Mouse (Mus musculus): ENCODE measurements around the gene Recql5.
"Not testable (repeated sequence)": the region's sequence is repeated elsewhere in the genome, so short reads cannot be mapped to it uniquely, and the experiment has no call there.

Recql5 gene

DNA sequence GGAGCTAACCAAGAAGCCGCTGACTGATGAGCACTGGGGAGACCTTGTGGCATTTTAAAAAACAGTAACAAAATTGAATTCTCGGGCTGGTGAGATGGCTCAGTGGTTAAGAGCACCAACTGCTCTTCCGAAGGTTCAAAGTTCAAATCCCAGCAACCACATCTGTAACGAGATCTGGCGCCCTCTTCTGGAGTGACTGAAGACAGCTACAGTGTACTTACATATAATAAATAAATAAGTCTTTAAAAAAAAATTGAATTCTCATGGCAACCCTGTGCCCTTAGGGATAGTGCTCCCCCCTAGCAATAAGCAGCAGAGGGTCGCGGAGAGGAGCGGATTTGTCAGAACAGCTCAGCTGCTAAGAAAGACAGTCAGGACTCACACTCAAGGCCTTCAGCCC is 69.4 kb downstream of the Recql5 start:
- no peak for DNase-seq (ENCODE audit: low spot score in 2 of 2)

DNA sequence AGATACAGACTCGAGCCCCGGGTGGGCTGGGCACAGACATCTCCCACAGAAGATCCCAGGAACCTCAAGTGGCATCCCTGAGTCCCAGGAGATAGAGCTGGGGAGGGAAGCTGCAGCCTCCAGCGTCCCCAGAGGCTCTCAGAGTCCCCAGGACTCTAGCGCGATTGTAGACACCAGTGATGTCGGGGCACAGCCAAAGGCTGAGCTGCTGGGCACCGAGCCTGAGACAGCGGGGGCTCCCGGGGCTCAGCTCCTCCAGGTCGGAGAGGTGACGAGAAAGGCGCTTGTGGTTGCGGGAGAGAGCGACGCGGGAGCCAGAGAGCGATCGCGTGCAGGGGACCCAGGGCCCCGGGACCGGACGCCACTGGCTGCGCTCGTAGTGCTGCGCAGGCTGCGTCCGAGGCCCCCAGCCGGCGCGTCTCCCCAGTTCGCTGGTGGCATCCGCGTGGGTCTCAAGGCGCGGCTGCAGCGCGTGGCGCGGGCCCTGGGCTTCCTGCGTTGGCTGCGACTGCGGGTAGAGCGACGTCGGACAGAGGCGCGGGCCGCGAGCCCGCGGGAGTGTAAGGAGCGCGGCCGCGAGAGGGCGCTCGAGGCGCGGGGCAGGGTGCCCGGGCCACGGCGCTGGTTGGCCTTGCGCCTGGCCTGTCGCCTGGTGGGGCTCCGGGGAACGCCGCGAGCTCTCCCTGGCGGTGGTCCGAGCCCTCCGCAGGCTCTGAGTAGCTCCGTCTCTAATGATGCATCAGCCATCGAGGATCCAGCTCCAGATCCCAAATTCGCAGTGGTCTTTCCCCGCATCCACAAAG is 73.9 kb downstream of the Recql5 start:
- DNase-seq (ENCODE audit: low spot score in 2 of 2) = peak; percentile 44 to 75

DNA sequence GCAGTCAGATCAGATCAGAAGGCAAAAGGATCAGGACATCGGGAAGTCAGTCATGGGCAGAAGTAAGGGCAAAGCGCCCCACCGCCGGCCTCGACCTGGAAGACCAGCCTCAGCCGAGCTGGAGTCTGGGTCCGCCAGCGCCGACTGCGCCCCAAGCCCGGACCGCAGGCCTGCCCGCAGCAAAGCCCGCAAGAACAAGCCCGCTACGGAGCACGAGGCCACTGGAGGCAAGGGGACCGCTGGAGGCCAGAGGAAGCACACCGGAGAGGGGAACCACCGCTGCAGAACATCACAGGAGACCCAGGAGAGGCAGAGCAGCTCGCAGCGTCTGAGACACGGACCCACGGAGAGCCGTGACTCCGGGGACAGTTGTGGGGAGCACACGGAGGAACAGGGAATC is 74.9 kb downstream of the Recql5 start, which contains the start of gene Myo15b:
TSS of gene Myo15b (plus strand) at position 53 of the 400 bp plus-strand sequence.
- no peak for DNase-seq (ENCODE audit: low spot score in 2 of 2)

DNA sequence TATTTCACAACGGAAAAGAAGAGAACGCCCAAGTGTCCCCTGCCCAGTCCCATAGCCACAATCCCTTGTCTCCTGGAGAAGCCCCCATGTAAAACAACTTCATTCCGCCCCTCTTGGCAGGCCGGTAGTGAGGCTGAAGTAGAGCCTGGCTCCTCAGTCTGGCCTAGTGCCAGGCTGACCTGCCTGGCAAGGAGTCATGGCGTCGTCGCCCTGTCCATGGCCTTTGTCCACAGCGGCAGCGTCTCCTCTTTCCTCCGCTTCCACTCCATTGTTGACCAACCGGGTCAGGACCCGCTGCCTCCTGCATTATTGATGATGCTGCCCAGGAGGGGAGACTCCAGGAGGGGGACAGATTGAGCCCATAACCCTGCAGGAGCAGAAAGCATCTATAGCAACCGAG is 75.3 kb downstream of the Recql5 start:
- no peak for DNase-seq (ENCODE audit: low spot score in 2 of 2)

DNA sequence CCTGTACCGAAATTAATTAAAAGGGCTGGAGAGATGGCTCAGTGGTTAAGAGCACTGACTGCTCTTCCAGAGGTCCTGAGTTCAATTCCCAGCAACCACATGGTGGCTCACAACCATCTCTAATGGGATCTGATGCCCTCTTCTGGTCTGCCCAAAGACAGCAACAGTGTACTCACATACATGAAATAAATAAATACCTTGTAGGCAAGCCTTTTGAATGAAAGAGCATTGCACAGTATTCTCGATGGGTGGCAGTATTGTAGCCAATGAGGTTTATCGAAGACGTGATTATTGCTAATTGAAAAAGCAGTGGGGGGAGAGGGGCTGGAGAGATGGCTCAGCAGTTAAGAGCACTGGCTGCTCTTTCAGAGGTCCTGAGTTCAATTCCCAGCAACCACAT is 76.1 kb downstream of the Recql5 start:
- DNase-seq (ENCODE audit: low spot score in 2 of 2) = not testable (repeated sequence)

DNA sequence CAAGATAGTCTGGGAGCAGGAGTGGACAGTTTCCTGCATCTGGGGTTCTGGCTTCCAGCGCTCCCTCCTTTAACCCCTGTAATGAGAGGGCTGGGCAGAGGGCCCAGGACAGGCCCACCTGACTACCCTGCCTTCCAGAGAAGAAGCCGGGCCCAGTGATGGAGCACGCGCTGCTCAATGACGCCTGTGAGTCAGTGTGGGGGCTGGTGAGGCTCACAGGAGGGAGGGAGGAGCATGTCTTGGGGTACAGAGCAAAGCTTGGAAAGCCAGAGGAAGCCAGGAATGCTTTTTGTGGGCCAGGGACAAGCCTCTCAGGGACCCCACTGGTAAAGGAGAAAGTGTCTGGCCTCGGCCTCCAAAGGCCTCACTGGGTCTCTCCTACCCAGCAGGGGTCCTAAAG is 78.6 kb downstream of the Recql5 start:
- DNase-seq (ENCODE audit: low spot score in 2 of 2) = no peak

DNA sequence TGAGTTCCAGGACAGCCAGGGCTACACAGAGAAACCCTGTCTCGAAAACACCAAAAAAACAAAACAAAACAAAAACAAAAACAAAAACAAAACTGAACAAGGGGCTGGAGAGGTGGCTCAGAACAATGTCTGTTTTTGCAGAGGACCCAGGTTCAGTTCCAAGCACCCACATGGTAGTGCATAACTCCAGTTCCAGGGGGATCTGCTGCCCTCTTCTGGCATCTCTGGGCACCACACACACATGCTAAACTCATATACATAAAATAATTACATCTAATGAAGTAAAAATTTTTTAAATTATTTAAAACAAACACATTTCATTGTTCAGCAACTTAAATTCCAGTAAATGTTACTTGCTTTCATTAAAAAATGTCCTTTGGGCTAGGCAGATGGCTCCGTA is 87.5 kb downstream of the Recql5 start:
- no peak for DNase-seq (ENCODE audit: low spot score in 2 of 2)

DNA sequence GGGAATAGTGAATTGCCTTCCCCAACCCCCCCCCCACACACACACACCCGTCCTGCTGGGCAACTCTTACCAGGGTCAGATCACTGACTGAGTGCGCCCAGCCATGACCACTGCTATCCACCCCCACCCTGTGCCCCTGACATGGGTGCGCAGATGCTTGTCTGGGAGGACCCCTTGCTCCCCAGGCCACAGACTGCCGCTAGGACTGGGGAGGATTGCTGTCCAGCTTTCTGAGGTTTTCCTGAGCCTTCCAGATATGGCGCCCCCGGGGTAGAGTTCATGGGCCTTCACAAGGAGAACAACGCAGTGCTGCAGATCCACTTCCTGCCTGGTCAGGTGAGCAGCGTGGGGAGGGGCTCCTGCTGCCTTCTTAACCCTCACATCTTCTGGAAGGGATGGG is 89.0 kb downstream of the Recql5 start:
- no peak for DNase-seq (ENCODE audit: low spot score in 2 of 2)

DNA sequence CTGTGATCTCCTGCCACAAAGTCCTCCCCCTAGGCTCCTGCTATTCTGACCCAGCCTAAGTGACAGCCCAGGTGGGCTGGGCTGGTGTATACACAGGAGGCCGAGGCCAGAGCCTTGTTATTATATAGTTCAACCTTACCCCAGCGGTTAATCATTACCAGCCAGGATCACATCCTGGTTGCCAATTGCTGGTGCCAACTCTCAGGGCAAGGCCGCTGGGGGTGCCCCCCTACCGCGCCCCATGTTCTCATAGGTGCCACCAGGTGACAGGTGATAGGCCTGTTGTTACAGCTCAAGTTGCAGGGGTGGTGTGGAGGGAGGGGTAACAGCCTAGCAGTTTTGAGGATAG is 89.4 kb downstream of the Recql5 start:
- no peak for DNase-seq (ENCODE audit: low spot score in 2 of 2)

DNA sequence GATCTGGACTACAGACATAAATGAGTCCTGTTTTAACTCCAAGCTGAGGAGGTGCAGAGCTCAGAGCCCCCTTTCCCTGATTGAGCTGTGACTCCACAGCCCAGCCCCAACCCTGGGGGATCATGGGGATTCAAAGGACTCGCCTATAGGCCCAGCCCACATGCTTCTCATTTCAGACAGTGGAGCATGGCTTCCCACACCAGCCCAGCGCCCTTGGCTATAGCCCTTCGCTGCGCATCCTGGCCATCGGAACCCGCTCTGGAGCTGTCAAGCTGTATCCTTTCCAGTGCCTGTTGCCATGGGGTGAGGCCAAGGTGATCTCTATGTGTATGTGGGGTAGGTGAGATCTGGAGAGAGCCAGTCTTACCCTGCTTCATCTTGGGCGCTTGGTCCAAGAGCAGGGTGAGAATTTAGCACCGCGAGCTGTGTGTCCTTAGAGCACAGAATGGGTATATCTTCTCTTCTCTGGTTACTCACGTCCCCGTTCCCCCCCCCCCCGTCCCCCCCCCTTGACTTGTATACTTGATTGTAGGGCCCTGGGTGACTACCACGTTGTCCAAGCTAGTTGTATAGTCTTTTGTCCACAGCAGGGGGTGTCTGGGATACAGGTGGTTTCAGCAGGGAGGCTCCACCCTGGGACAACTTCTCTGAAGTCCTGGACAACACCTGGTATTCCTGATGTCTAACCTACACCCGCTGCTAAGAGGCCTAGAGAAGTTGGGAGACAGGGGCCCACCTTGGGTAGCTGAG is 90.0 kb downstream of the Recql5 start:
- DNase-seq (ENCODE audit: low spot score in 2 of 2) = no peak
